24 mouse cellular contexts compared by ENCODE assay signal in genomic region chr7:94975037-94975775, GRCm38 (mm10).
A peak's percentile ranks its signal among the peaks of the same experiment; 100 is the strongest.
DNase-seq lines count a peak whose midpoint lies in the region; ATAC-seq lines count a peak whose summit lies in the region.
"Had no signal": no experiment of that assay in that cellular context is flagged by ENCODE, and none has a peak within 500 bp of the region (broad histone marks: within the 10 kb centered on the region; RNA-seq: fewer than 3 reads in every experiment).

No protein-coding gene starts in this region.

- H3K4me3 ChIP-seq in hindbrain, embryonic 10.5 days = no peak overlapping the region
- no peak overlapping the region for H3K4me3 ChIP-seq in hindbrain, embryonic 16.5 days (ENCODE audit: low read length)
- no peak overlapping the region for H3K4me3 ChIP-seq in midbrain, embryonic 12.5 days
- H3K4me3 ChIP-seq in midbrain, embryonic 15.5 days = no peak overlapping the region
- H3K4me3 ChIP-seq in forebrain, embryonic 13.5 days = no peak overlapping the region
- no peak overlapping the region for H3K4me3 ChIP-seq in midbrain, embryonic 14.5 days (replicated peaks; ENCODE audit: low read depth, low read length)
- H3K4me3 ChIP-seq: embryonic facial prominence, embryonic 13.5 days; heart, embryonic 15.5 days; layer of hippocampus, adult 2 months; neural tube, embryonic 13.5 days; stomach, embryonic 15.5 days had no signal

- H3K27me3 ChIP-seq in hindbrain, embryonic 10.5 days (ENCODE audit: insufficient read depth, poor library complexity, severe bottlenecking) = no peaks in the 10 kb centered on the region
- no peaks in the 10 kb centered on the region for H3K27me3 ChIP-seq in hindbrain, embryonic 16.5 days (replicated peaks; ENCODE audit: control insufficient read depth, insufficient read depth, low read length)
- H3K27me3 ChIP-seq in midbrain, embryonic 12.5 days = no peaks in the 10 kb centered on the region
- H3K27me3 ChIP-seq in midbrain, embryonic 15.5 days (replicated peaks) = no peaks in the 10 kb centered on the region
- H3K27me3 ChIP-seq in forebrain, embryonic 13.5 days = no peaks in the 10 kb centered on the region
- no peaks in the 10 kb centered on the region for H3K27me3 ChIP-seq in midbrain, embryonic 14.5 days (ENCODE audit: control insufficient read depth, insufficient read depth, low read length)
- H3K27me3 ChIP-seq: embryonic facial prominence, embryonic 13.5 days; heart, embryonic 15.5 days; neural tube, embryonic 13.5 days; stomach, embryonic 15.5 days had no signal

- no peaks in the 10 kb centered on the region for H3K9me3 ChIP-seq in hindbrain, embryonic 10.5 days
- no peaks in the 10 kb centered on the region for H3K9me3 ChIP-seq in hindbrain, embryonic 16.5 days (ENCODE audit: control insufficient read depth, low read length)
- no peaks in the 10 kb centered on the region for H3K9me3 ChIP-seq in midbrain, embryonic 12.5 days
- H3K9me3 ChIP-seq in midbrain, embryonic 15.5 days = no peaks in the 10 kb centered on the region
- no peaks in the 10 kb centered on the region for H3K9me3 ChIP-seq in forebrain, embryonic 13.5 days (replicated peaks)
- H3K9me3 ChIP-seq in midbrain, embryonic 14.5 days (ENCODE audit: control insufficient read depth, low read length) = no peaks in the 10 kb centered on the region
- H3K9me3 ChIP-seq: embryonic facial prominence, embryonic 13.5 days; heart, embryonic 15.5 days; neural tube, embryonic 13.5 days; stomach, embryonic 15.5 days had no signal

- H3K36me3 ChIP-seq in hindbrain, embryonic 10.5 days = no peaks in the 10 kb centered on the region
- no peaks in the 10 kb centered on the region for H3K36me3 ChIP-seq in hindbrain, embryonic 16.5 days (ENCODE audit: control insufficient read depth, insufficient read depth, low read length)
- no peaks in the 10 kb centered on the region for H3K36me3 ChIP-seq in midbrain, embryonic 12.5 days
- no peaks in the 10 kb centered on the region for H3K36me3 ChIP-seq in midbrain, embryonic 15.5 days (replicated peaks)
- no peaks in the 10 kb centered on the region for H3K36me3 ChIP-seq in forebrain, embryonic 13.5 days (ENCODE audit: poor library complexity, severe bottlenecking)
- H3K36me3 ChIP-seq in midbrain, embryonic 14.5 days (ENCODE audit: control insufficient read depth, insufficient read depth, low read length) = no peaks in the 10 kb centered on the region
- H3K36me3 ChIP-seq: embryonic facial prominence, embryonic 13.5 days; heart, embryonic 15.5 days; neural tube, embryonic 13.5 days; stomach, embryonic 15.5 days had no signal

- DNase-seq in hindbrain, embryonic 10.5 days (ENCODE audit: low spot score) = peak; percentile 27
- DNase-seq in midbrain, embryonic 14.5 days = peak; percentile 36
- DNase-seq in natural killer cell, adult 2 months (ENCODE audit: low spot score in 2 of 2) = no peak
- DNase-seq in thymus, postnatal 25 days = no peak
- DNase-seq: adrenal gland, postnatal 36 days; cerebellum, adult 11 months; cerebellum, adult 9-11 months; heart, postnatal 4 days; kidney, adult 8-10 months; kidney, postnatal 14 days; lung, postnatal 4 days; right cerebral cortex, adult 18-20 months; right cerebral cortex, postnatal 4 days; thymus, postnatal 4 days had no signal

- H3K9ac ChIP-seq in hindbrain, embryonic 16.5 days (ENCODE audit: low read depth, low read length) = no peak overlapping the region
- H3K9ac ChIP-seq in midbrain, embryonic 12.5 days (replicated peaks) = no peak overlapping the region
- H3K9ac ChIP-seq in midbrain, embryonic 15.5 days = no peak overlapping the region
- no peak overlapping the region for H3K9ac ChIP-seq in forebrain, embryonic 13.5 days
- no peak overlapping the region for H3K9ac ChIP-seq in midbrain, embryonic 14.5 days (replicated peaks; ENCODE audit: low read length)
- H3K9ac ChIP-seq: embryonic facial prominence, embryonic 13.5 days; heart, embryonic 15.5 days; neural tube, embryonic 13.5 days; stomach, embryonic 15.5 days had no signal

- WGBS in hindbrain, embryonic 10.5 days = 63% methylated on average over 2 of the region's 2 CpGs
- 52% methylated on average over 2 of the region's 2 CpGs for WGBS in hindbrain, embryonic 16.5 days
- 37% methylated on average over 2 of the region's 2 CpGs for WGBS in midbrain, embryonic 12.5 days
- 23% methylated on average over 2 of the region's 2 CpGs for WGBS in midbrain, embryonic 15.5 days
- 48% methylated on average over 2 of the region's 2 CpGs for WGBS in forebrain, embryonic 13.5 days
- 13% methylated on average over 2 of the region's 2 CpGs for WGBS in midbrain, embryonic 14.5 days

- peaks cover 4% of the 10 kb centered on the region; the same call in 1 of the 2 replicates for H3K4me1 ChIP-seq in hindbrain, embryonic 10.5 days (replicated peaks)
- no peaks in the 10 kb centered on the region for H3K4me1 ChIP-seq in hindbrain, embryonic 16.5 days (ENCODE audit: control insufficient read depth, insufficient read depth, low read depth, low read length)
- no peaks in the 10 kb centered on the region; the same call in 1 of the 2 replicates for H3K4me1 ChIP-seq in midbrain, embryonic 12.5 days
- no peaks in the 10 kb centered on the region for H3K4me1 ChIP-seq in midbrain, embryonic 15.5 days
- H3K4me1 ChIP-seq in forebrain, embryonic 13.5 days = 0 out of 2 replicates have a peak, but pooled peaks cover 5% of the 10 kb centered on the region
- H3K4me1 ChIP-seq in midbrain, embryonic 14.5 days (ENCODE audit: control insufficient read depth, insufficient read depth, low read length) = no peaks in the 10 kb centered on the region
- H3K4me1 ChIP-seq: embryonic facial prominence, embryonic 13.5 days; heart, embryonic 15.5 days; neural tube, embryonic 13.5 days; stomach, embryonic 15.5 days had no signal

- ATAC-seq in hindbrain, embryonic 16.5 days = no peak
- peak; percentile 97 for ATAC-seq in midbrain, embryonic 12.5 days (ENCODE audit: low FRiP score, low read depth)
- ATAC-seq in midbrain, embryonic 15.5 days (replicated peaks) = no peak; the same call in 1 of the 2 replicates
- ATAC-seq in forebrain, embryonic 13.5 days = peak; percentile 65; the same call in 1 of the 2 replicates
- ATAC-seq in midbrain, embryonic 14.5 days (ENCODE audit: low FRiP score, low TSS enrichment) = peak; percentile 66; the same call in 1 of the 2 replicates
- ATAC-seq: inflammation-experienced regulatory T-cells, adult 6 months had no signal

- H3K27ac ChIP-seq in hindbrain, embryonic 10.5 days = no peak overlapping the region
- no peak overlapping the region for H3K27ac ChIP-seq in hindbrain, embryonic 16.5 days (ENCODE audit: low read depth, low read length)
- H3K27ac ChIP-seq in midbrain, embryonic 12.5 days (replicated peaks) = no peak overlapping the region
- H3K27ac ChIP-seq in midbrain, embryonic 15.5 days = no peak overlapping the region
- no peak overlapping the region for H3K27ac ChIP-seq in forebrain, embryonic 13.5 days
- H3K27ac ChIP-seq in midbrain, embryonic 14.5 days (replicated peaks; ENCODE audit: low read depth, low read length) = no peak overlapping the region
- H3K27ac ChIP-seq: embryonic facial prominence, embryonic 13.5 days; heart, embryonic 15.5 days; layer of hippocampus, adult 2 months; neural tube, embryonic 13.5 days; stomach, embryonic 15.5 days had no signal

- H3K4me2 ChIP-seq in hindbrain, embryonic 16.5 days (ENCODE audit: low read length) = no peak overlapping the region
- H3K4me2 ChIP-seq in midbrain, embryonic 12.5 days (replicated peaks) = no peak overlapping the region
- no peak overlapping the region for H3K4me2 ChIP-seq in midbrain, embryonic 15.5 days
- H3K4me2 ChIP-seq in forebrain, embryonic 13.5 days = no peak overlapping the region
- no peak overlapping the region for H3K4me2 ChIP-seq in midbrain, embryonic 14.5 days (ENCODE audit: low read length)
- H3K4me2 ChIP-seq: embryonic facial prominence, embryonic 13.5 days; heart, embryonic 15.5 days; neural tube, embryonic 13.5 days; stomach, embryonic 15.5 days had no signal

Comparison
In these comparisons a context has a peak if more than half of its experiments do, and no peak if none do; other contexts are left out.
1. ATAC-seq: peak in midbrain, embryonic 12.5 days (single experiment), forebrain, embryonic 13.5 days (single experiment) and midbrain, embryonic 14.5 days (single experiment); none in hindbrain, embryonic 16.5 days (single experiment) and midbrain, embryonic 15.5 days (single experiment).
2. DNase-seq: peak in hindbrain, embryonic 10.5 days (single experiment) and midbrain, embryonic 14.5 days (single experiment); none in natural killer cell, adult 2 months (0 of 2) and thymus, postnatal 25 days (single experiment).